Mouse (Mus musculus) adrenal gland, adult 8-10 months (tissue): Measurements from ENCODE around the gene Cask. TPM values are rescaled to one million over a fixed set of nuclear protein-coding genes. Genes with fewer than 3 reads are reported as not detected.

Experiments
- microRNA-seq, 2 experiments: library from miRNA; unstranded; fragments of <30 nt; microRNA quantifications; one replicate each; pipeline ENCODE4 v1.2.0; 2022
- total RNA-seq, 4 experiments: library from RNA; stranded (reverse); gene quantifications; 2 replicates each; pipeline ENCODE4 v1.2.4; 2022

The Cask gene
- total RNA-seq, 4 experiments from 2014 or later: 28.9 to 38.3 (median 33.7) TPM

Small RNA genes within 50 kb of the gene (microRNA-seq; reads per million reads assigned to microRNA genes)
- 0 reads per million in 2 experiments for gene Gm25246

Other genes with a start within 250 kb of the Cask start
- 1 to 10 TPM; 1.0 to 4.6 (median 2.2) TPM for gene Gpr34, start 219.3 kb downstream of the Cask start, total RNA-seq
- gene Gpr82, start 190.0 kb downstream of the Cask start, total RNA-seq: not detected